Mouse (Mus musculus): Measurements from ENCODE around the gene Rhof.

Rhof gene

DNA sequence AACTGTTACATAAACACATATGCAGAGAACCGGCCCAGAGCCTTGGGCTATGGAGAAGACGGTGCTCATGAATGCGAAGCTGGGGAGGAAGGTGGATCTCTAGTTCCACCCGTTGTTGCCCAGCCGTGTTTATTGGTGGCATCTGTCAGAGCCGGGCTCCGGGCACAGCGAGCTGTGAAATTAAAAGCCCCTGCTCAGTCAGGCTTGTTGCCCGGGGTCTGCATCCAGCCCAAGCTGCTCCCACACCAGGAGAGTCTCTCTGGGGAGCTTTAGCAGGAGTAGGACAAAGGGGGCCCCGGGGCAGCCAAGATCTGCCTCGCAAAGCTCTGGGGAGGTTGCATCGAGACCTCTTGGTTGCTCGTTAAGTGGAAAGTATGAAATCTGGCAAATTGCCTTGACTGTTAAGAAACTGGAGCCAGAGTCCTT is 22.2 kb downstream of the Rhof start:
- DNase-seq (ENCODE audit: low read depth, low spot score) = no peak

DNA sequence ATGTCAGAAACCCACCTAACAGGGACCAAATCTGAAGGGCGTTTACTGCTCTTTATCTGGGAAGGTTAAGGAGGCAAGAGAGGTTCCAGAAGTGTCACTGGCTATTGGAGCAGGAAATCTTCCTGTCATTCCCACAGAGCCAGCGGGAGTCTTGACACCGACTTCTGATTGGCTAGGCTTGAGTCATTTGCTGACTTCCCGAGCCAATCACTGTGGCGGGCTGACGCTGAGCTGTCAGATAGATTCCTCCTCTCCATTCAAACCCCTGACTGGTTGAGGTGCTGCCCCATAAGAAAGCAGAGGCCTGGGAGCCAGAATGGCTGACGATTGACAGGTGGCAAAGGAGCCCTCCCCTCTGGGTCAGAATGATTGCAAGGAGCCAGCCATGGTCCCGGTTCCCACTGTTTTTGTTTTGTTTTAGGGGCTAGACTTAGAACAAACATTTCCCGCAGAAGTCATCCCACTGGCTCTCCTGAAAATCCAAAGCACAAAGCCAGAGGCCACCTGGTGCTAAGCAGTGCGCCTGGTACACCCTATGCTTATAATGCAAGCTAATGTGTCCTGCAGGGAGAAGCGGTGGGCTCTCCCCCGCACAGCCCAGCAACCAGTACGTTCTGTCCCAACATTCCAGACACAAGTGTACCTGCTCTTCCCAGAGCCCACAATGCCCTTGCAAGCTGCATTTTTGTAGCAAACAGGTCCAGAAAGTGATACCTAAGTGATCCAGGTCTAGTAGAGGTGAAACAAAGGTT is 22.9 kb downstream of the Rhof start:
- no peak for DNase-seq (ENCODE audit: low read depth, low spot score)

DNA sequence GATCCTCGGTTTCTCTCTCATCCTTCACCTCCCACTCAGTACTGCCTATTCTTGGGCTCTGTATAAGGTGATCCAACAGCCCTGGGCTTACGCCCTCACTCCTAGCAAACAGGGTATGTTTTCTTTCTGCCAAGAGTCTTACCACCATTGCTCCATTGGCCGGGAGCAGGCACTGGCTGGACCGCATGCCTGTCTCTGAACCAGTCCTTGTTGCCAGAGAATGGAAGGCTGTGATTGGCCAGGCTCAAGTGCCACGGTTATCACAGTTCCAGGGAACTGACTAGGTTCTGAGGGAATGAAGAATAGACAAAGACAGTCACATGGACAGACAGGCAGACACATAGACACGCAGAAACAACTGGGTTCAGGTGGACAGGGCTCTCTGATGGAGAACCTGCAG is 27.7 kb downstream of the Rhof start:
- no peak for DNase-seq (ENCODE audit: low read depth, low spot score)

DNA sequence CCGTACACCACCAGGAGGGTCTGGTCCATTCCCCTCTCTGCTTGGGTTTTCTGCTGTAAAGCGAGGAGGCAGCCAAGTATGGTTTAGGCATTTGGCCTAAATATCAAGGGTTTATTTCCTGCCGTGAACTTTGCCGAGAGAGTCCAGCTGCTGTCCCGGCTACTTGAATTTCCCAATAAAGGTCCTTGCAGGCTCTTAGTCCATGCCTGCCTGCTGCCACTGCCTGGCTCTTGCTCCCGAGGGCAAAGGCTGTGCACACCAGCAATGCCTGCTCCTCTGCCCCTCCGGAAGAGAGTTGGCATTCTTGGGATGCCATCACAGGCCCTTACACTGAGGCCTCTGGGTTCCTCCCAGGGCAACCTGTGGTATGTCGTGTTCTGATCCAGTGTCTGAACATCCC is 28.9 kb downstream of the Rhof start:
- DNase-seq (ENCODE audit: low read depth, low spot score) = no peak

DNA sequence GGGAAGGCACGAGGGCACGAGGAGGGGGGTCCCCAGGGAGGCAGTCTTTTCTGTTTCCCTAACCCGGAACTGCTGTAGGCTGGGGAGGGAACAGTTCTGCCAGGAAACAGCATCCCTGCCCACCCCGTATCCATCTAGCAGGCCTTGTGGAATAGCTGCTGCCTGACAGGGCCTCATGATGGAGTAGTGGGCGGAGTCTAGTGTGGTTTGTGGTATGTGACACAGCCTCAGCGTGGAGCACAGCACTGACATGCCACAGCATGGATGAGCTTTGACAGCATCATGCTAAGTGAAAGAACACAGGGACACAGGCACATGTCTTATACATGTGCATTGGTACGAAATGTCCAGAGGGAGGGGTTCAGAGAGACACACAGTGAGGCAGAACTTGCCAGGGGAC is 30.1 kb downstream of the Rhof start:
- DNase-seq (ENCODE audit: low read depth, low spot score) = no peak

DNA sequence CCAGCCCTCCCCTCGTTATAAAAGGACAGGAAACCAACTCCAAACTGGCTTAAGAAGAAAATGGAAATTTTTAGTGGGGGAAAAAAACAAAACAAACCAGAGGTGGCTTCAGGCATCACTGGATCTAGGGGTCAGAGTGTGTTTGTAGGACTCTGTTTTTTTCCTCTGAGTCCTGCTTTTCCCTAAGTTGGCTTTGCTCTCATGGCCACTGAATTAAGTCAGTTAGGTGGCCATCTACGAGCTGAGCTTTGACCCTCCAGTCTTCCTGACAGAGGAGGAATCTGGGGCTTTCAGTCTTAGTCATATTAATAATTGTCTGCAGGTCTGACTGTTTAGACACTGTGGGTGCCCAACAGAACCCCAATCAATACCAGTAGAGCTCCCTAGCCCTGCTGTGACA is 34.0 kb downstream of the Rhof start:
- no peak for DNase-seq (ENCODE audit: low read depth, low spot score)

DNA sequence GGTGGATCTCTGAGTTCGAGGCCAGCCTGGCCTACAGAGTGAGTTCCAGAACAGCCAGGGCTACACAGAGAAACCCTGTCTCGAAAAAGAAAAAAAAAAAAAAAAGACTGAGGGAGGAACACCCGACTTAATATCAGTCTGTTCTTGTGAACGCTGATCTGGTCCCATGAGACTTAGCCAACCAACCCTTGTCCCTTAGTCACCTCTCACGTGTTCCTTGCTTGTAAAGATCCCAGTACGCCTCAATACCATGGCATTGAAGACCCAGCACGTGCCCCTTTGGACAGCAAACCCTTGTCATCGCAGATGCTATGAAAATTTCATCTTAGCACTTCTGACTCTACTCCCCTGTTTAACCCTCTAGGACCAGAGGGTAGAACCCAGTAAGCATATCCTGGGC is 36.2 kb downstream of the Rhof start:
- no peak for DNase-seq (ENCODE audit: low read depth, low spot score)

DNA sequence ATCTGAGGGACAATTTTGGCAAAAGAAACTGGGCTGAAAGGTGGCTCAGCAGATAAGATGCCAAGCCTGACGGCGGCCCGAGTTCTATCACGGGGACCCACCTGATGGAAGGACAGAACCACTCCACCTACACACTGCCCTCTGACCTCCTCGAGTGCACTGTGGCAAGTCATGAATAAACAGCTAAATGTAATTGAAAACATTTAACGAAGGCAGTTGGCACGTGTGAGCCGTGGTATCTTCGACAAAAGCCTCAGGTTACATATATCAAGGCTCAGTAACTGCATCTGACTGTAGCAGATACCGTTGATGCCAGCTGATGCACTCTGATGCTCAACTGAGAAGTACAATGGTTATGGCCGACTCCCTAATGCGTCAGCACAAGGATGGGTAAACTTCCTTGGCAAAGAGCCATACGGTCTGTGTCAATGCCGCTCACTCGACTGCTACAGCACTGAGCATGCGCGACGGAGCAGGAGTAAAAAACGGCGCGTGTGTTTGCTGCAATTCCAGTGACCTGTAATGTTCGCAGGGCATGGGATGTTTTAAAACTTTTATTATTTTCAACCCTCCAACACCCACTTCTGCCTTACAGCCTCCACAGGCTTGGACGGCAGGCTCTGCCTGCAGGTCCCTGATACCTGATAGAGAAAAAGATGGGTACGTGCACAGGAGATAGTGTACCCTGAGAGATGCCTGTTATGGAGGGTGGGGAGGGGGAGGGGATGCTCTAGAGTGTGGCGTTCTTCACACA is 38.1 kb downstream of the Rhof start:
- no peak for DNase-seq (ENCODE audit: low read depth, low spot score)

DNA sequence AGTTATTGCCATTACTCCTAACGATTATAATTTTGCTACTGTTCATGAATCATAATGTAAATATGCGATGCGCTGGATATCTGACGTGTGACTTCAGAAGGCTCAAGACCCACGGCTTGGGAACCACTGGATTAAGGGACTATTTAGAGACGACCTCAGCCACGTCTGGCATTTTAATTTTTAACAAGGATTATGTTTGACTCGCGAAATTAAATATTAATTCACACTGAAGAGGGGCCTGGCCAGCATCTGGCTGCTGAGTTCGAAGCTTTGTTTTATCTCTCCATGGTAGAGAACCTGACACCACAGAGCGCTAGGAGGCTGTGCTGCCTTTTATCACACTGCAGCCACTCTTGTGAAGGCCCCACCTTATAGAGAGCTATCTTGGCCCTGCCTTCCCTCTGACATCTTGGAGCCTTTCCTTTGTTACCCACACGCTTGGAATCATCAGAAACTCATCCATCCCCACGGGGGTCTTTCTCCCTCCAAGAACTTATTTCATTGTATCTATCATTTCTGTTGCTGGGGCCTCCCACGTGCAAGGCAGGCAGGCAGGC is 39.3 kb downstream of the Rhof start:
- no peak for DNase-seq (ENCODE audit: low read depth, low spot score)

DNA sequence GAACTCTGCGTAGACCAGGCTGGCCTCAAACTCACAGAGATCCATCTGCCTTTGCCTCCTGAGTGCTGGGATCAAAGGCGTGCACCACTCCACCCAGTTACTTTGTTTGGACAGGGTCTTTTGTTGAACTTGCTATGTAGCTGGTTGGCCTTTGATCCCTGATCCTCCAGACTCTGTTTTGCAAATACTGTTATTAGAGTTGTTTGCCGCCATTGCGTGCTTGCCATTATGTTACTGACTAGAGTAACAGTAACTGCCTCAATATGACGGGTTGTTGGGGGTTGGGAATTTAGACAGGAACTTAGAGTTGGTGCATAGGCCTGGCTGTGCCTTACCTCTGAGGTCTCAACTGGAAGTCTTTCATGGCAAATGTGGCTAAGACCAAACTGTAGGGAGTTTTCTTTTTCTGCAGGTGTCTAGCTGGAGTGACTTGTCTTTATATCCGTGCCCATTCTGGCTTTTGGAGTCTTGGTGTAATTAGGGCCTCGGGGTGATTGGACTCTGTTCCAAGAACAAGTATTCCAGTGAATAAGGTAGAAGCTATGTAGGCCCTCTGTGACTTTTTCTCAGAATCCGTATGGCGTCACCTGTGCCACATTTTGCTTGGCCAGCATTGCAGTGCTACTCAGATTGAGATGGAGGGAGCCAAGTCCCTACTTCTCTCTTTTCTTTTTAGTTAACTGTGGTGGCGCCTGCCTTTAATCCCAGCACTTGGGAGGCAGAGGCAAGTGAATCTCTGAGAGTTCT is 41.8 kb downstream of the Rhof start:
- DNase-seq (ENCODE audit: low read depth, low spot score) = no peak

DNA sequence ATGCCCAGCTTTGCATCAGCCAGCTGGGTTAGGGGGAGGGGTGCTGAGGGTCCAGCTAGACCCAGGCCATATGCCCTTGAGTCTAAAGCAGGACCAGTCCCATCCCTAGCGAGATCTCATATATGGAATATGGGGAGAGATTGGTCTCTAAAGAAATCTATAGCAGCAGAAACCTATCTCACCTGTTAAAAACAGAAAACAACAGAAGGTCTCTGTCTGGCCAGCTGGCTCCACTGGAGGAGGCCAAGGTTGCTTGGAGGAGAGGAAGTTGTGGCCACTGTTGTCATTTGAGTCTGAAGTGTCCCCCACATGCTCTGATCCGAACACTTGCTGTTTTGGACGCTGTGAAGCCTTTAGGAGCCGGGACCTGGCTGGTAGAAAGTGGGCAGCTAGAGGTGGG is 43.7 kb downstream of the Rhof start:
- DNase-seq (ENCODE audit: low read depth, low spot score) = no peak

DNA sequence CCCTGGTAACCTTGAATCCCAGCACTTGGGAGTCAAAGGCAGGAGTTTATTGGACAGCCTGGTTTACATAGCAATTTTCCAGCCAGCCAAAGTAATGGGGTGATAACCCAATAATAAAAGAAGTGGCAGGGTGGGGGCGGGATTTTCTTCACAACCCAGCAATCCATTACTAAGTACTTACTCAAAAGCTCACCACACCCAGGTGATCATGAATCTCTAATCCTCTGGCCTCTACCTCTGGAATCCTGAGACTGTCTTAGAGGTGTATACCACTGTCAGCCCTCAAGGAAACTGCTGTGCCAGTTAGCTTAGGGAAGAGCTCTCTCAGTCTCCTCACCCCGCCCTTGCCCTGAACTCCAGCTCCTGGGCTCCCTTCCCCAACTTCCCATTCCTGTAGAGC is 46.0 kb downstream of the Rhof start:
- no peak for DNase-seq (ENCODE audit: low read depth, low spot score)

DNA sequence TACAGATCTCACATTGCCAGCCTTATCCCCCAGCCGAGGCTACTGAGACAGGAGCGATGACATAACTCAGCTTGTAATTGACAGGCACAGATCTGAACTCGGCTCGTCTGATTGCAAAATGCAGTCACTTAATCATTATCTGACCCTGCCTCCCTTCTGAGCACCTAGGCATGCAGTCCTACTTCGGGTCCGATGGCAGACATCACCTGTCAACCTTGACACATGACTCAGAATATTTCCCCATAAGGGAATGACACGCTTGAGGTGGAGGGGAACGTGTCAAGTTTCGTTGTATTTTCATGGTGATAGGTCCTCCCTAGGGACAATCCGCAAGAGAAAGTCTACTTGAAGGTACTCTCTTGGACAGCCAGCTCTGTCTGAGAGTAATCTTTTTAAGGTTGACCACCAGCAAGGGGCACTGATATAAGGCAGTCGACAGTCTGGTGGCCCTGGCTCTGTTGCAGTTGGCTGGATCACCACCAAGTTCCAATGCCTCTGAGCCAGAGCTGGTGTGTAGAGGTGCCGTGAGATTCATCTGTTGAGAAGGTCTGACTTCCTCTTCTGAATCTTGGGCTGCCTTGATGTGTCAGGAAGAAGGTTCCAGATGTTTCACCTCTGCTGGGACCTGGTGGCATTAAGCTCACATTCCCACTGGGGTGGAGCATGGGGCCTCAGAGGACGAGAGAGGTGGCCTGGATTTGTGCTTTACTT is 49.0 kb downstream of the Rhof start:
- DNase-seq (ENCODE audit: low read depth, low spot score) = no peak

DNA sequence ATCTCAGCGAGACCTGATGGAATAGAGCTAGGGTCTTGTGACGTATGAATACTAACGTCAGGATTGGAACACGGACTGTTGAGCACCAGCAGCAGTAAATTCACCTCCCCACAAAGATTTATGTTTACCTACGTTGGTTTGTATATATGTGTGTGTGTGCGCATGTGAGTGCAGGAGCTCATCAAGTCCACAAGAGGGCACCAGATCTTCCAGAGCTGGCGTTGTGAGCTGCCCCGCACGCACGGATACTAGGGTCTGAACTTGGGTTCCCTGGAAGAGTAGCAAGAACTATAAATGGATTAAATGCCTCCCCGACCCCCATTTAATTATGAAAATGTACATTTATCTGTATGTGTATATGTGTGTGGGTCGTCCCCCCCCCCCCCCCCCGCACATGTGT is 52.0 kb downstream of the Rhof start:
- no peak for DNase-seq (ENCODE audit: low read depth, low spot score)

DNA sequence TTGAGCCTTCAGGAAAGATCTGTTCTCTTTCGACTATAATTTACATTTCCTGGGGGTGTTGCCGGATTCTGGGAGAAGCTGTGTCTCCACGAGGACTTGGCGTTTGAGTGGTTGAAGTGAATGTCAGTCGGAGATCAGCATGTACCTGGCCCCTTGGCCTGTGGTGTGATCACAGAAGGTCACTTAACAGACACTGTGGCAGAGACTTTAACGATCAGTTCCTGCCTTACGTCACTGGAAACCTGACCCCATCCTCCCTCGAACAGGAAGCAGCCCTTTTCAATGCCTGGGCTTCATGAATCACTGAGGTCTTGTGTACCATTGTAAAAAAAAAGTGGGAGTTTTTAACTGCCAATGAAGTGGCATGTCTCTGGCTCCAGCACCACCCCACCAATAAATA is 52.5 kb downstream of the Rhof start:
- DNase-seq (ENCODE audit: low read depth, low spot score) = peak; percentile 45

DNA sequence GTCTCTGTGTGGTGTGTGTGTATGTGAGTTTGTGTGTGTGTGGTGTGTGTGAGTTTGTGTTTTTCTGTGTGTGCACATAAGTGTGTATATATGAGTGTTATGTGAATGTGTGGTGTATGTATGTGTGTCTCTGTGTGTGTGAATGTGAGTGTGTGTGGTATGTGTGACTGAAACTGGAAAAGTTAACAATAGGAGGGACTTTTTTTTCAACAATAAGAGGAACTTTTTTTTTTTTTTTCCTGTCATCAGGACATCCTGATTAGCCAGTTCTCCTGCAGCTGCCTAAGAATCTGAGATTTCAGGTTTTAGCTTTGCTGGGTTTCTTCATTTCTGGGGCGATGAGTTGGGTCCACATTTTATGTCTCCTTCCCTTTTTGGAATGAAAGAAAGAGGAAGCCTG is 52.9 kb downstream of the Rhof start:
- DNase-seq (ENCODE audit: low read depth, low spot score) = no peak

DNA sequence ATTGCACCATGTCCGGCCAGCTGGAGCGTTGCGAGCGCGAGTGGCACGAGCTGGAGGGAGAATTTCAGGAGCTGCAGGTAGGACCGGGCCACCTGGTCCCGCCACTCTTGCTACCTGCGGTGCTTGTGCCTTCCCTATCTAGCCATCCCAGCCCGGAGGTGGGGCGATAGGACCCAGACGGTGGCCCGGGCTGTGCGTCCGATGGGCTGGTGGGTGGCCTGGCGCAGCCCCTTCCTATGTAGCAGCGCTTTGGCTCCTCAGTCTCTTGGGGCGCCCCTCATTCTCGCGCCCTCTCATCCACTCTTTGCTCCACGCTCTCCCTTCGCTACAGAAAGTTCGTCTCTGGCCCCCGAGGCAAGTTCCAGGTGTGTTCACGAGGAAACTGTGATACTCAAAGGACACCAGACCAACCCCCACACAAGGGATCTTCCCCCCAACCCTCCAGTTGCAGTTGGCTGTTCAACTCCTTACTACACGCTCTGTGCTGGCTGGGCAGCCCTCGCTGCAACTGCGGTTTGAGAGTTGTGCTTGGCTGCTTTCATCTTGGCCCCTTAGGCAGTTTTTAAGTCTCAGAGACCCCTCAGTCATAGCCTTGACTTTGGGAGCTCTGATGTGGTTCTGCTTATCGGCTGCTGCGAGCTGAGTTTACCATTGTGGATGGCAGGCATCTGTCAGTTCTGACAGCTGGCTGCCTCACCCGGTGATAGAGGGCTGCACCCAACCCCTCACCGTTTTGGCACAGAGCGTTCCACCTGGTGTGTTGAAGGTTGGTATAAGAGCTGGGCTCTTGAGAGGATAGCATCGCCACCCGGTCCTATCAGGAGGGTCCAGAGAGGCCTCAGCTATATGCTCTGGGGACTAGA is 55.8 kb downstream of the Rhof start:
- peak; percentile 34 for DNase-seq (ENCODE audit: low read depth, low spot score)

DNA sequence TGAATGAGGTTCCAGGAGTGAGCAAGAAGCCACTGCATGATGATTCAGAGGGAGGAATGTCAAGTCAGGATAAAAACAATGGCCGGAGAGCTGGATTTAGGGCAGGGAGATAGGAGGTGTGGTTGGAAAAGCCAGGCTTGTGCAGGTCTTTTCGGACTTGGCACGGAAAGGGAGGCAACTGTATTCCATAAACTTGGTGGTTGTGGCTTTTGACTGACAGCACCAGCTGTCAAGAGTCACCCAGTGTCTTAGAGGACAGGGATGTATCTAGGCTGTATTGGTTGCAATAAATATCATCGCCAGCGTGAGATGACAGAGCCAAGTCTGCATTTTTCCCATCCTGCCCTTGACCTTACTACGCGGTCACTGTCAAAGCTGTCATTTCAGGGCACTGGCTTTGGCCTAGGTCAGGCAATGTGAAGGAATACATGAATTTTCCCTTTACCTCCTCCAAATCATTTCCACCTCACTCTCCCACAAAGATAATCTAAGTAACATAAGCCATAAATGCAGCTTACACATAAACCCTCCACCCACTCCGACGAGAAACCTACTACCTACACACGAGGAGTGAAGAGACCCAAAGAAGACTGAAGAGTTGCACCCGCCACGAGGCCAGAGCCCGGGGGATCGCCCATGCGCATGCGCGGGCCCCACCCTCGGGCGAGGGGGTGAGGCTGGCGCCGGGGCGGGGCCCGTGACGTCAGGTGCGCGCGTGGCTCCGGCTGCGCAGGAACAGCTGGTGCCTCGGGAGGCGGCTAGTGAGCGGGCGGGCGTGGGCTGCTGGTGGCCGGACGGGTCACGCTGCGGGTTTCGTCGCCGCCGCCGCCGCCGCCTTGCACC is 56.7 kb downstream of the Rhof start:
- peak; percentile 87 for DNase-seq (ENCODE audit: low read depth, low spot score)

DNA sequence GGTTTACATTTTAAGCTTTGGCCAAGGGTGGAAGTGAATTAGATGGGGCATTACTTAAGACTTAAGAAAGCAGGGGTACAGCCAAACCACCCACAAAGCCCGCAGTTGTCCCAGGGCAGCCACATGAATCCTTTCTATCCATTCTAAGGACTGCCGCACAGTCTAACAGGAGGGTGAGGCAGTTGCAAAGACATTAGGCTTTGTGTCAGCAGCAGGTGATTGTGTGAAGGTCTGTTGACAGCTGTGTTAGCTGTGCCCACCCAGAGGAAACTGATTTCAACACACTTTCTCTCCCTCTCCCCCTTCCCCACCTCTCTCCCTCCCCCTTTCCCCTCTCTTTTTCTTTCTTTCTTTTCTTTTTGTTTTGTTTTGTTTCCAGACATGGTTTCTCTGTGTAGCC is 63.8 kb downstream of the Rhof start:
- DNase-seq (ENCODE audit: low read depth, low spot score) = no peak

DNA sequence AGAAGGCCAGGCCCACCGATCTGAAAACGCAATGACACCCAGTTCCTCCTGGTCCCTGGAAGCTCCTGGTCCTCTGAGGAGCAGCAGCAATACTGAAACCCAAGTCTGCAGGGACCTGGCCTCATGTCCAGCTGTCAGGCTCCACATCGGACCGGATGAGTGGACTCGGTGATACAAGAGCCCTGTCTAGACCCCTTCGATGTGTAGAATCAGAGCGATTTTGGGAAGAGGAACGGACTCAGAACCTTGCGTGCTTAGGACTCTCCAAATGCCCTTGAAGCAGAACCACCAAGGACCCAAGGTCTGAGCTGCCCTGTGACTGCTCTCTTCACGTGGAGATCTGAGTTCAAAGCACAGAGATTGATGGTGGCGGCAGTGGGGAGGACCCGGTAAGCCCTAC is 64.4 kb downstream of the Rhof start, which contains the start of gene Tmem120b:
TSS of gene Tmem120b (plus strand) at position 301 of the 400 bp plus-strand sequence.
- no peak for DNase-seq (ENCODE audit: low read depth, low spot score)
